Mouse (Mus musculus) thymus, adult 2 months (tissue): ENCODE data around the gene Mamstr. TPM values are rescaled to one million over a fixed set of nuclear protein-coding genes. Genes with fewer than 3 reads are reported as not detected.
A peak's percentile ranks its signal among the peaks of the same experiment; 100 is the strongest.

Experiments
- DNase-seq: peaks from one replicate; pipeline ENCODE4 v3.0.0; 2021
- H3K27ac ChIP-seq: fragments of 200-500 bp; 2 replicates; pipeline ENCODE4 v1.5.1; 2012; ENCODE audit warnings: low read length, control low read depth; ENCODE audit not compliant: control insufficient read depth, insufficient read depth
- H3K27me3 ChIP-seq: fragments of 200-500 bp; 2 replicates; pipeline ENCODE4 v1.6.1; 2012; ENCODE audit warnings: mild to moderate bottlenecking, low read length, moderate library complexity, mixed read lengths; ENCODE audit not compliant: control insufficient read depth, insufficient read depth
- H3K36me3 ChIP-seq: fragments of 200-500 bp; 2 replicates; pipeline ENCODE4 v1.6.1; 2012; ENCODE audit warnings: mild to moderate bottlenecking, low read length, moderate library complexity; ENCODE audit not compliant: control insufficient read depth, insufficient read depth
- H3K4me1 ChIP-seq: fragments of 200-500 bp; replicated peaks from 2 replicates; pipeline ENCODE4 v1.6.1; 2012; ENCODE audit warnings: low read length; ENCODE audit not compliant: control insufficient read depth, insufficient read depth
- H3K4me3 ChIP-seq: fragments of 200-500 bp; 2 replicates; pipeline ENCODE4 v1.5.1; 2012; ENCODE audit warnings: mild to moderate bottlenecking, low read length, control low read depth, moderate library complexity; ENCODE audit not compliant: control insufficient read depth, insufficient read depth
- CTCF ChIP-seq: fragments of 200-500 bp; IDR thresholded peaks from 2 replicates; pipeline ENCODE4 v1.5.1; 2012; ENCODE audit warnings: mild to moderate bottlenecking, control low read depth, low read length, moderate library complexity, borderline replicate concordance; ENCODE audit not compliant: control insufficient read depth, poor library complexity, insufficient read depth; ENCODE audit errors: extremely low read depth
- POLR2A ChIP-seq: fragments of 200-500 bp; IDR thresholded peaks from 2 replicates; pipeline ENCODE4 v1.6.1; 2012; ENCODE audit warnings: mild to moderate bottlenecking, low read length, control low read depth, moderate library complexity; ENCODE audit not compliant: control insufficient read depth, poor library complexity, insufficient read depth; ENCODE audit errors: extremely low read depth
- WGBS: fragments of 180-500 bp; shearing (Covaris S2); methylation state at CpG from one replicate; pipeline ENCODE4 v1.1.7; 2018; 5-methylcytosine and 5-hydroxymethylcytosine counted together
- polyA plus RNA-seq: library from polyadenylated mRNA; depleted of rRNA; stranded (reverse); fragments of >200 nt; gene quantifications from 2 replicates; pipeline ENCODE4 v1.2.3, GENCODE M21; 2012

The Mamstr gene
- polyA plus RNA-seq, 1 experiment, result 4.4 TPM

- no peak for DNase-seq
- no peak overlapping the region for H3K4me3 ChIP-seq
- H3K36me3 ChIP-seq, result no peaks in the 10 kb centered on the region
- H3K4me1 ChIP-seq, result peaks cover 3% of the 10 kb centered on the region
- 83% methylated on average over 6 of the region's 6 CpGs for WGBS
- no peak for TF ChIP-seq POLR2A
- no peak for TF ChIP-seq CTCF
- no peak overlapping the region for H3K27ac ChIP-seq
- H3K27me3 ChIP-seq, result no peaks in the 10 kb centered on the region
These were observed 2.1 kb upstream of the Mamstr start for GRCm38 (mm10) chr7:45637710-45638109.

GRCm38 (mm10) chr7:45638623-45639401 is 965 bp upstream of the Mamstr start:
- no peak overlapping the region for H3K4me3 ChIP-seq
- no peak overlapping the region for H3K27ac ChIP-seq
- 93% methylated on average over 29 of the region's 29 CpGs for WGBS
- H3K27me3 ChIP-seq, result no peaks in the 10 kb centered on the region
- no peak for DNase-seq
- H3K4me1 ChIP-seq, result peaks cover 12% of the 10 kb centered on the region
- TF ChIP-seq CTCF (no peak), POLR2A (no peak)
- H3K36me3 ChIP-seq, result no peaks in the 10 kb centered on the region

DNA sequence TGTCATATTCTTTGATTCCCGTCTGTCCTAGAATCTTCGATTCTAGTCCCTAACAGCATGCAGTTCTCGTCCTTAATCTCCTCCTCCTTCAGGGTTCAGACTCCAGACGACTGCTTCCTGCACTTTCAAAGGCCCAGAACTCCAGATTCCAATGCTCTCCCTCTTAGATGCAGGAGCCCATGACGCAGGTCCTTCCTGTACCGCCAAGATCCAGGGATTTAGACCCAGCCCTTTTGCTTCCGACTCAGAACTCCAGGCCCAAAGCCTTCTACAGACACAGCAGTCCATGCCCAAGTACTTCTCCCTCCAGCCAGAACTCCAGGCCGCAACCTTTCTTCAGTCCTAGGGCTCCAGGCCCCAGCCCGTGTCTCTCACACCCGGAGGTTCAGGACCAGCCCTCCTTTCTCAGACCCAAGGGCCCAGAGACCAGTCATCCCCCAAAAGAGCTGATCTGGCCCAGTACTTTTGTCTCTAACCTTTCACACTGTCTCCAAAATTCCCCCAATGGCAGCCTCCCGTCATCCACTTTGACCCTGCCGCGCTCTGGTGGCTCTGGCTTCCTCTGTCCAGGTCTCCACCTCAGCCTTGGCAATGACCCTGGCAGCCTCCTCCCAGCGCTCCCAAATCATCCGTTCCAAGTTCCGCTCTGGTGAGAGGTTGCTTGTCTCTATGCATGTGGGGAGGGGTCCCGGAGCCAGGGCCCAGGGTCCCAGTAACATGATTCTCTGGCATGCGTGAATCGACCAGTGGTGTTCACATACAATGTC is 597 bp downstream of the Mamstr start:
- H3K4me1 ChIP-seq, result peaks cover 21% of the 10 kb centered on the region
- H3K4me3 ChIP-seq, result no peak overlapping the region
- no peaks in the 10 kb centered on the region for H3K27me3 ChIP-seq
- no peak for DNase-seq
- H3K36me3 ChIP-seq, result no peaks in the 10 kb centered on the region
- no peak for TF ChIP-seq POLR2A
- no peak for TF ChIP-seq CTCF
- no peak overlapping the region for H3K27ac ChIP-seq
- 95% methylated on average over 19 of the region's 19 CpGs for WGBS

DNA sequence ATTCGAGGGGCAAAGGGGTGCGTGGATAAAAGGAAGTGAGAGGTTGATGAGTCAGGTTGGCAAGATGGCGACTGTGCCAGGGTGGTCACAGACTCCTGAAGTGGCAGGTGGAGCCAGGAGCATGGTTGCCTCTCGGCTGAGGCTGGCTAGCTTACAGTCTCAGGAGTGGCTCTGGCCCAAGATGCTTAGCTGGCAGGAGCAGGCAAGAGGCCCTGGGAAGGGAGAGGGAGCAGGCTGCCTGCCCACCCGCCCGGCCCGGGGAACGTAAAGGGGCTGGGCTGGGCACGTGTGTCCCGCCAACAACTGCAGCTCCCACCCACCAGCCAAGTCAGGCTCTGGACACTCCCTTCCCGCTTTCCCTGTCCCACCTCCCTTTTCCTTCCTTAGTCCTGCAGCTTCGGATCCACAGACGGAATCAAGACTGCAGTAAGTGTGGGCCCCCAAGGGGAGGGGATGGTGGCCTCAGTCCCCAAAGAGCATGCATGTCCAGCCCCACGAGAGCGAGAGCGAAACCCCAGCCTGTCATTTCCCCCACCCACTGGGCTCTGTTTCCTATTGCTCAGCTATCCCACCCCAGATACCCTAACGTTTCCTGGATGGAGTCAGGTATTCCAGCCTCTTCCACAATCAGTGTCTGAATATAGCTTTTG is 1.7 kb downstream of the Mamstr start:
- Histone ChIP-seq H3K4me1 (peaks cover 21% of the 10 kb centered on the region), H3K4me3 (no peak overlapping the region), H3K36me3 (no peaks in the 10 kb centered on the region), H3K27me3 (no peaks in the 10 kb centered on the region), H3K27ac (no peak overlapping the region)
- WGBS, result 90% methylated on average over 17 of the region's 17 CpGs
- no peak for DNase-seq
- TF ChIP-seq CTCF (no peak), POLR2A (no peak)

DNA sequence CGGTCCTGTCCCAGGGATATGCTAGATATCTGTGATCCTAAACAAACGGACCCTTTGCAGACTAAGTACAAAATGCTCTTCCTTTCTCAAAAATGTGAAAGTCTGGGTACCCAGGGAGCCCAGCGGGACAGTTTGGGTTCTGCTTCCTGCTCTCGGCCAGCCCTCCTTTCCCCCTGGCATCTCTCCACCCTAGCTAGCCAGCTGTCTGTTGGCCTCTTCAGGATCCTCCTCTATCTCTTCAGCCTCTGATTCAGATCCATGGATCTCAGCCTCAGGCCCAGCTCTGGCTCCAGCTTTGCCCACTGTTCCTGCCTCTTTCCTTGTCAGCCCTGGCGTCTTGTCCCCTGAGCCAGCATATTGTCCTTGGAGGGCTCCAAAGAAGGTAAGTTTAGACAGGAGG is 2.3 kb downstream of the Mamstr start:
- Histone ChIP-seq H3K27me3 (no peaks in the 10 kb centered on the region), H3K4me1 (peaks cover 21% of the 10 kb centered on the region), H3K27ac (no peak overlapping the region), H3K4me3 (no peak overlapping the region), H3K36me3 (no peaks in the 10 kb centered on the region)
- TF ChIP-seq POLR2A (no peak), CTCF (no peak)
- no peak for DNase-seq
- WGBS, result 88% methylated on average over 5 of the region's 5 CpGs

DNA sequence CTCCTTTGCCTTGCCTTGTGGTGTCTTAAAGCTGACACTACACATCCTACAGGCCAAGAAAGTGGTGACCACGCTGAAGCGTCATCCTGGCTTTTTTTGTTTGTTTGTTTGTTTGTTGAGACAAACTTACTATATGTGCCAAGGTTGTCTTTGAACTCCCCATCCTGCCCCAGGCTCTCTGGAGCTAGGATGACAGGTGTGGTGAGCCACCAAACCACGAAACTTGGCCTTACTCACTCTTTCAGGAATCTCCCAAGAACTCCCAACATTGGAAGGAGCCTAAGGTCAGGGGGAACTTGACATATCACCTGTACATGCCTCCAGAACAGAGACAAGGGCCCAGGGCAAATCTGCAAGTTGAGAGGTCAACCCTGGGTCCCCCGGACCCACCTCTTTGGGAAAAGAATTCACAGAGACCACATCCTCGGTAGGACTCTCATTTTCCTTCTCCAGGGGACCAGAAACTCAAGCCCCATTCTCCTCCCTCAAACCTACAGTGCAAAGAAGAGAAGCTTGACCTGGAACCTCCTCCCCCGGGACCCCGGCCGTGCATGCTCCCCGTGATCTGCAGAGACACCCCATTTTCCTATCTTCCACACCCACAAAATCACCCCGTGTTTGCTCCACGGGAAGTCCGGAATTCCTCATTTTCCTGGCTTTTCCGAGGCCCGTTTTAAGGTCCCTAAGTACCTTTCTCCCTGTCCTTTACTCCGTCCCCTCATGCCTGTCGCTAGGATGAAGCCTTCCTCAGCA is 2.9 kb downstream of the Mamstr start:
- Histone ChIP-seq H3K27me3 (no peaks in the 10 kb centered on the region), H3K27ac (no peak overlapping the region; the same call in 1 of the 2 replicates), H3K4me1 (peaks cover 21% of the 10 kb centered on the region), H3K4me3 (peak overlapping the region; percentile 43), H3K36me3 (no peaks in the 10 kb centered on the region)
- WGBS, result 46% methylated on average over 16 of the region's 16 CpGs
- no peak for DNase-seq
- no peak for TF ChIP-seq POLR2A
- no peak for TF ChIP-seq CTCF
